Mouse (Mus musculus): ENCODE data around the gene Adcy2.

- no peak for TF ChIP-seq POLR2A (IDR thresholded peaks at IDR 0.05; ENCODE audit: control insufficient read depth in 1 of 2, insufficient read depth in 1 of 2, low read depth in 1 of 2, low read length in 2 of 2, poor library complexity in 1 of 2)
- no peak for TF ChIP-seq RAD21 (IDR thresholded peaks at IDR 0.05; ENCODE audit: low read depth, low read length)
- TF ChIP-seq CTCF (IDR thresholded peaks at IDR 0.05 in 2 of 3, conservative IDR thresholded peaks at IDR 0.05 in 1 of 3; ENCODE audit: control insufficient read depth in 1 of 3, insufficient read depth in 1 of 3, low read depth in 2 of 3, low read length in 3 of 3, poor library complexity in 1 of 3, severe bottlenecking in 1 of 3): no peak
- TF ChIP-seq POLR2AphosphoS2 (IDR thresholded peaks at IDR 0.05; ENCODE audit: low read length): no peak
- TF ChIP-seq MAX (IDR thresholded peaks at IDR 0.05; ENCODE audit: low read length): no peak
- TF ChIP-seq TAL1 (IDR thresholded peaks at IDR 0.05; ENCODE audit: low read length): no peak
- TF ChIP-seq E2F4 (IDR thresholded peaks at IDR 0.05; ENCODE audit: borderline replicate concordance, low read depth, low read length): no peak
- no peak for TF ChIP-seq EP300 (IDR thresholded peaks at IDR 0.05; ENCODE audit: low read depth in 1 of 2, low read length in 2 of 2)
- TF ChIP-seq NELFE (IDR thresholded peaks at IDR 0.05; ENCODE audit: low read depth, low read length): no peak
- no peak for TF ChIP-seq GATA1 (IDR thresholded peaks at IDR 0.05; ENCODE audit: low read depth, low read length)
- no peak for TF ChIP-seq KAT2A (conservative IDR thresholded peaks at IDR 0.05; ENCODE audit: low read depth, low read length)
Measured at GRCm38 (mm10) chr13:68582517-68582780, 416.9 kb downstream of the Adcy2 start.

Measured in MEL (cell line).